Mouse (Mus musculus) liver, embryonic 11.5 days (tissue): ENCODE measurements around the gene Hcn2. TPM values are rescaled to one million over a fixed set of nuclear protein-coding genes. Genes with fewer than 3 reads are reported as not detected.

ENCODE experiments used
- ATAC-seq: fragments of 200-750 bp; cut with Nextera tagmentation; replicated peaks from 2 replicates; pipeline ENCODE4 v1.8.0; 2017; ENCODE audit warnings: moderate number of reproducible peaks, mild to moderate bottlenecking, moderate TSS enrichment, moderate library complexity; ENCODE audit not compliant: low FRiP score
- DNase-seq: peaks from one replicate; pipeline ENCODE4 v3.0.0-alpha.2; 2017; ENCODE audit warnings: low spot score
- H3K27ac ChIP-seq: fragments of 300-500 bp; sonication (generic); 2 replicates; pipeline ENCODE4 v1.5.1; 2014; ENCODE audit warnings: mild to moderate bottlenecking, low read depth, low read length, control low read depth
- H3K27me3 ChIP-seq: fragments of 300-500 bp; sonication (generic); replicated peaks from 2 replicates; pipeline ENCODE4 v1.6.1; 2014; ENCODE audit warnings: low read length, mixed read lengths; ENCODE audit not compliant: control insufficient read depth, insufficient read depth
- H3K36me3 ChIP-seq: fragments of 300-500 bp; sonication (generic); 2 replicates; pipeline ENCODE4 v1.6.1; 2014; ENCODE audit warnings: mild to moderate bottlenecking, low read length, moderate library complexity, mixed read lengths; ENCODE audit not compliant: control insufficient read depth, insufficient read depth
- H3K4me1 ChIP-seq: fragments of 300-500 bp; sonication (generic); replicated peaks from 2 replicates; pipeline ENCODE4 v1.6.1; 2014; ENCODE audit warnings: low read length, mixed read lengths; ENCODE audit not compliant: control insufficient read depth, insufficient read depth
- H3K4me2 ChIP-seq: fragments of 300-500 bp; sonication (generic); 2 replicates; pipeline ENCODE4 v1.6.1; 2014; ENCODE audit warnings: mild to moderate bottlenecking, control low read depth, moderate library complexity
- H3K4me3 ChIP-seq: fragments of 300-500 bp; sonication (generic); 2 replicates; pipeline ENCODE4 v1.5.1; 2014; ENCODE audit warnings: low read depth, low read length, control low read depth
- H3K9ac ChIP-seq: fragments of 300-500 bp; sonication (generic); 2 replicates; pipeline ENCODE4 v1.6.1; 2014; ENCODE audit warnings: low read depth, low read length, control low read depth
- H3K9me3 ChIP-seq: fragments of 300-500 bp; sonication (generic); 2 replicates; pipeline ENCODE4 v1.6.1; 2016; ENCODE audit warnings: low read length, inconsistent platforms, mixed read lengths; ENCODE audit not compliant: control insufficient read depth
- WGBS: fragments of 180-500 bp; shearing (Covaris S2); extraction: QIAGEN DNeasy Blood & Tissue Kit; methylation state at CpG from one replicate; pipeline ENCODE4 v1.1.7; 2014; 5-methylcytosine and 5-hydroxymethylcytosine counted together
- polyA plus RNA-seq: library from polyadenylated mRNA; unstranded; fragments of >200 nt; fragmentation: Nextera tagmentation; extraction: Ambion mirVana; gene quantifications from 2 replicates; pipeline ENCODE4 v1.2.1, GENCODE M21; 2014

Gene Hcn2
- polyA plus RNA-seq, 1 experiment from 2014 or later = not detected

DNA sequence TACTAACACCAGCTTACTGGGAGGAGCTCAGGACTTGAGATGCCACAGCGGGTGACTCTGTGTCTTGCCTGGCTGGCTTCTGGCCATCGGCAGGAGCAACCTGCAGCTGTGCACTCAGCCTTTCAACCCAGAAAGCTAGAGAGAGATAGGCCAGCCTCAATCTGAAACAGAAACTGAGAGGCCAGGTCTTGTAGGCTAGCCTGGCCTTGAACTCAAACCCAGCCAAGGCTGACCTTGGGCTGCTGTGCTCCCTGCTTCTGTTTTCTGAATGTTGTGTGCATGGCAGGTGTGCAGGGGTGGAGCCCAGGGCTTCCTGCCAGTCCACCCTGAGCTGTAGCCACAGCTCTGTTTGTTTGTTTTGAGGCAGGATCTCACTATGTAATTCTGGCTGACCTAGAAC lies 56.8 kb downstream of the Hcn2 start:
- H3K36me3 ChIP-seq = no peaks in the 10 kb centered on the region
- H3K4me2 ChIP-seq = no peak overlapping the region
- DNase-seq = no peak
- ATAC-seq = no peak
- peaks cover 23% of the 10 kb centered on the region for H3K27me3 ChIP-seq
- H3K4me3 ChIP-seq = no peak overlapping the region
- no peak overlapping the region for H3K9ac ChIP-seq
- H3K9me3 ChIP-seq = peaks cover 2% of the 10 kb centered on the region; the same call in 1 of the 2 replicates
- H3K27ac ChIP-seq = no peak overlapping the region
- H3K4me1 ChIP-seq = peaks cover 14% of the 10 kb centered on the region
- 93% methylated on average over 2 of the region's 2 CpGs for WGBS

- H3K27ac ChIP-seq = no peak overlapping the region
- WGBS = 72% methylated on average over 5 of the region's 5 CpGs
These were observed 58.2 kb downstream of the Hcn2 start for GRCm38 (mm10) chr10:79774486-79775279.

DNA sequence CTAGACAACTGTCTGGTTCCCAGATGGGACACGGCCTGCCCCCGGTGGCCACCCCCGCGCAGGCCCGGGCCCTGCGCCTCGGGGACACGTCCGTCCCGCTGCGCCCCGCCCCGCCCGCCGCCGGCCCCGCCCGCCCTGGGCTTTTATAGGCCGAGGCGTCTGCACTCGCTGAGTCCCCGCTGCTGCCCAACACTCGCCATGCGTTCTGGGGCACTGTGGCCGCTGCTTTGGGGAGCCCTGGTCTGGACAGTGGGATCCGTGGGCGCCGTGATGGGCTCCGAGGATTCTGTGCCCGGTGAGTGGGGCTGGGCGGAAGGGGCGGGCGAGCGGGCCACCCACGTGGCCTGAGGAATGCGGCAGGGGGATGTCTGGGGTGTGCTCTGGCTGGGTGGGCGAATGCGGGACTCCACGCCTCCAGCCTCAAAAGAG lies 60.7 kb downstream of the Hcn2 start, which contains the start of gene Fstl3:
Gene Fstl3, plus strand, starts transcription at position 170 of the 429 bp plus-strand sequence.
- WGBS = 3% methylated on average over 39 of the region's 39 CpGs
- peak within 1 kb of the TSS; percentile 51 for H3K4me3 ChIP-seq
- DNase-seq (no peak), ATAC-seq (no peak)
- H3K9ac ChIP-seq = peak within 1 kb of the TSS; percentile 55
- peaks cover 41% of the 10 kb centered on the region for H3K27me3 ChIP-seq
- H3K4me1 ChIP-seq = peaks cover 20% of the 10 kb centered on the region
- no peaks in the 10 kb centered on the region for H3K36me3 ChIP-seq
- no peak within 1 kb of the TSS for H3K27ac ChIP-seq
- peaks cover 2% of the 10 kb centered on the region; the same call in 1 of the 2 replicates for H3K9me3 ChIP-seq
- H3K4me2 ChIP-seq = peak within 1 kb of the TSS; percentile 73

More at GRCm38 (mm10) chr10:79774486-79775279, 58.2 kb downstream of the Hcn2 start:
- ATAC-seq (no peak), DNase-seq (no peak)
- Histone ChIP-seq H3K27me3 (peaks cover 37% of the 10 kb centered on the region), H3K9me3 (peaks cover 2% of the 10 kb centered on the region; the same call in 1 of the 2 replicates), H3K4me1 (peaks cover 13% of the 10 kb centered on the region), H3K9ac (no peak overlapping the region), H3K4me2 (no peak overlapping the region), H3K4me3 (no peak overlapping the region), H3K36me3 (no peaks in the 10 kb centered on the region)

GRCm38 (mm10) chr10:79778006-79778405 lies 61.6 kb downstream of the Hcn2 start:
- H3K4me3 ChIP-seq = peak overlapping the region; percentile 19; the same call in 1 of the 2 replicates
- H3K4me1 ChIP-seq = peaks cover 20% of the 10 kb centered on the region
- no peak for ATAC-seq
- no peak overlapping the region for H3K27ac ChIP-seq
- no peaks in the 10 kb centered on the region for H3K36me3 ChIP-seq
- H3K27me3 ChIP-seq = peaks cover 41% of the 10 kb centered on the region
- H3K9me3 ChIP-seq = 0 out of 2 replicates have a peak, but pooled peaks cover 2% of the 10 kb centered on the region
- no peak overlapping the region; the same call in 1 of the 2 replicates for H3K4me2 ChIP-seq
- WGBS = 25% methylated on average over 15 of the region's 15 CpGs
- no peak overlapping the region; the same call in 1 of the 2 replicates for H3K9ac ChIP-seq
- DNase-seq = no peak

DNA sequence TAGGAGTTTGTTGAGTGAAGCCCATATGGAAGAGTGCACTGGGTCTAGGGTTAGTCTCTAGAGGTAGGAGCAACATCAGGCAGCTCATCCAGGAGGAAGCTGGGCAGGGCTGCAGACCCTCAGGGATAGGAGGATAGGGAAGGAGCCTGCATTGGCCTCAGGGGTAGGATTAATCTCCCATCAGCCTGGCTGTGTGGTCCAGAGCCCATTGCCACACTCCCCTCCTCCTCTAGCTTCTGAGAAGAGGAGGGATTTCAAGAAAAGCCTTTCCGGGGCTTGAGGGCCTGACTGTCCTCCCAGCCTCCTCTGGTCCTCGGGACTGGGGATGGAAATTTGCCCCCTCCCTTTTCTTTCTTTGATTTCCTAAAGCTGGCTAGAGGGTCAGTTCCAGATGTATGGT lies 62.8 kb downstream of the Hcn2 start:
- Histone ChIP-seq H3K27me3 (peaks cover 42% of the 10 kb centered on the region), H3K4me3 (no peak overlapping the region), H3K36me3 (no peaks in the 10 kb centered on the region), H3K27ac (no peak overlapping the region), H3K9me3 (0 out of 2 replicates have a peak, but pooled peaks cover 2% of the 10 kb centered on the region), H3K4me2 (no peak overlapping the region; the same call in 1 of the 2 replicates), H3K9ac (no peak overlapping the region), H3K4me1 (peaks cover 20% of the 10 kb centered on the region)
- ATAC-seq (no peak), DNase-seq (no peak)
- 32% methylated on average over 2 of the region's 2 CpGs for WGBS

GRCm38 (mm10) chr10:79779784-79780663 lies 63.6 kb downstream of the Hcn2 start:
- DNase-seq (peak; percentile 98), ATAC-seq (peak; percentile 88)
- H3K4me1 ChIP-seq = peaks cover 20% of the 10 kb centered on the region
- no peak overlapping the region for H3K9ac ChIP-seq
- peak overlapping the region; percentile 85 for H3K4me2 ChIP-seq
- H3K9me3 ChIP-seq = no peaks in the 10 kb centered on the region
- 2% methylated on average over 54 of the region's 55 CpGs for WGBS
- H3K36me3 ChIP-seq = no peaks in the 10 kb centered on the region
- no peak overlapping the region for H3K27ac ChIP-seq
- H3K4me3 ChIP-seq = peak overlapping the region; percentile 46
- H3K27me3 ChIP-seq = peaks cover 49% of the 10 kb centered on the region

DNA sequence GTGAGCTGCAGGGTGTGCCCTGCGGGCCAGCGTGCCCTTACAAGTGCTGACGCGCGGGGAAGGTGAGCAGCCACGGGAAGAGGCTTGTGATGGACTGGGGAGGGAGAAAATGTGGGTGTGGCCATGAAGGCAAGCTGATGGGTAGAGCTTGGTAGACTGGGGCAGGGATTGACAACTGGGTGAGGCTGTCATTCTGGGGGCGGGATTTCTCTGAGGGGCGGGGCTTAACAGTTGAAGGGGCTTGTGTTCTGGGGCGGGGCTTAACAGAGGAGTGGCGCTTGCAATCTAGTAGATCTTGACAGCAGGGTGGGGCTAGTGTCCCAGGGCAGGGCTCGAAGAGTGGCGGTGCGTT lies 64.2 kb downstream of the Hcn2 start:
- no peak overlapping the region for H3K9ac ChIP-seq
- no peak overlapping the region for H3K27ac ChIP-seq
- no peaks in the 10 kb centered on the region for H3K36me3 ChIP-seq
- H3K4me3 ChIP-seq = peak overlapping the region; percentile 46
- 2% methylated on average over 13 of the region's 13 CpGs for WGBS
- H3K4me2 ChIP-seq = peak overlapping the region; percentile 85
- H3K27me3 ChIP-seq = peaks cover 49% of the 10 kb centered on the region
- H3K9me3 ChIP-seq = no peaks in the 10 kb centered on the region
- H3K4me1 ChIP-seq = peaks cover 20% of the 10 kb centered on the region
- DNase-seq = no peak
- ATAC-seq = no peak

- Histone ChIP-seq H3K9me3 (no peaks in the 10 kb centered on the region), H3K27ac (no peak overlapping the region), H3K36me3 (no peaks in the 10 kb centered on the region), H3K4me1 (peaks cover 20% of the 10 kb centered on the region), H3K9ac (no peak overlapping the region), H3K27me3 (peaks cover 49% of the 10 kb centered on the region), H3K4me3 (peak overlapping the region; percentile 46), H3K4me2 (peak overlapping the region; percentile 85)
- ATAC-seq = no peak
- DNase-seq = no peak
- WGBS = 31% methylated on average over 21 of the region's 21 CpGs
These were observed 64.7 kb downstream of the Hcn2 start for GRCm38 (mm10) chr10:79781139-79781538.
